Mouse (Mus musculus) kidney, embryonic 16.5 days (tissue): Measurements from ENCODE around the gene Gm2832. TPM values are rescaled to one million over a fixed set of nuclear protein-coding genes. Genes with fewer than 3 reads are reported as not detected.
"Not testable (repeated sequence)": the region's sequence is repeated elsewhere in the genome, so short reads cannot be mapped to it uniquely, and the experiment has no call there.

Experiments used
- ATAC-seq: fragments of 200-750 bp; cut with Nextera tagmentation; 2 replicates; pipeline ENCODE4 v1.8.0; 2017; ENCODE audit warnings: moderate TSS enrichment; ENCODE audit not compliant: low FRiP score, low TSS enrichment
- H3K27ac ChIP-seq: fragments of 300-500 bp; sonication (generic); 2 replicates; pipeline ENCODE4 v1.5.1; 2014; ENCODE audit warnings: low read length
- H3K27me3 ChIP-seq: fragments of 300-500 bp; sonication (generic); 2 replicates; pipeline ENCODE4 v1.6.1; 2014; ENCODE audit warnings: low read length, control low read depth, mixed read lengths; ENCODE audit not compliant: insufficient read depth
- H3K36me3 ChIP-seq: fragments of 300-500 bp; sonication (generic); 2 replicates; pipeline ENCODE4 v1.6.1; 2014; ENCODE audit warnings: low read length, control low read depth, mixed read lengths; ENCODE audit not compliant: insufficient read depth
- H3K4me1 ChIP-seq: fragments of 300-500 bp; sonication (generic); 2 replicates; pipeline ENCODE4 v1.6.1; 2014; ENCODE audit warnings: low read length, control low read depth, mixed read lengths; ENCODE audit not compliant: insufficient read depth
- H3K4me2 ChIP-seq: fragments of 300-500 bp; sonication (generic); replicated peaks from 2 replicates; pipeline ENCODE4 v1.6.1; 2014; ENCODE audit warnings: low read depth, low read length
- H3K4me3 ChIP-seq: fragments of 300-500 bp; sonication (generic); 2 replicates; pipeline ENCODE4 v1.5.1; 2014; ENCODE audit warnings: mild to moderate bottlenecking, low read length
- H3K9ac ChIP-seq: fragments of 300-500 bp; sonication (generic); replicated peaks from 2 replicates; pipeline ENCODE4 v1.6.1; 2014; ENCODE audit warnings: low read length
- H3K9me3 ChIP-seq: fragments of 300-500 bp; sonication (generic); 2 replicates; pipeline ENCODE4 v1.6.1; 2016; ENCODE audit warnings: low read length, control low read depth
- WGBS: fragments of 180-500 bp; shearing (Covaris S2); extraction: QIAGEN DNeasy Blood & Tissue Kit; methylation state at CpG from one replicate; pipeline ENCODE4 v1.1.7; 2014; 5-methylcytosine and 5-hydroxymethylcytosine counted together
- polyA plus RNA-seq: library from polyadenylated mRNA; unstranded; fragments of >200 nt; fragmentation: Nextera tagmentation; extraction: Ambion mirVana; gene quantifications from 2 replicates; pipeline ENCODE4 v1.2.1, GENCODE M21; 2015

The Gm2832 gene
- polyA plus RNA-seq, result not detected in 2 replicates

- not testable (repeated sequence) for H3K4me3 ChIP-seq, H3K4me1 ChIP-seq, H3K4me2 ChIP-seq, H3K36me3 ChIP-seq, H3K27ac ChIP-seq, H3K9ac ChIP-seq, ATAC-seq, H3K9me3 ChIP-seq, H3K27me3 ChIP-seq
- 94% methylated on average over 2 of the region's 3 CpGs for WGBS
Measured at GRCm38 (mm10) chr14:41278505-41278904, at the start of gene Gm2832. Gene Gm2832, plus strand, starts transcription at chr14:41278805.

- not testable (repeated sequence) for H3K27me3 ChIP-seq, ATAC-seq, H3K36me3 ChIP-seq, H3K9me3 ChIP-seq, H3K9ac ChIP-seq, H3K27ac ChIP-seq, H3K4me1 ChIP-seq, H3K4me3 ChIP-seq, H3K4me2 ChIP-seq
- whole genome bisulfite sequencing, result 52% methylated on average over 3 of the region's 4 CpGs
Measured at GRCm38 (mm10) chr14:41263296-41263695, 15.3 kb upstream of the Gm2832 start.

- not testable (repeated sequence) for H3K4me1 ChIP-seq, H3K27ac ChIP-seq, H3K36me3 ChIP-seq, H3K9ac ChIP-seq, H3K9me3 ChIP-seq, H3K27me3 ChIP-seq
- Histone ChIP-seq H3K4me3 (peak overlapping the region; percentile 26; the same call in 1 of the 2 replicates), H3K4me2 (peak overlapping the region; percentile 48)
- peak; percentile 76 for ATAC-seq
- 5% methylated on average over 13 of the region's 29 CpGs for WGBS
Measured at GRCm38 (mm10) chr14:41263853-41264755, 14.5 kb upstream of the Gm2832 start.

- under 1% methylated on average over 18 of the region's 36 CpGs for WGBS
- not testable (repeated sequence) for H3K36me3 ChIP-seq, H3K27ac ChIP-seq, H3K9me3 ChIP-seq, H3K4me1 ChIP-seq, H3K9ac ChIP-seq, H3K27me3 ChIP-seq
- Histone ChIP-seq H3K4me3 (peak overlapping the region; percentile 26), H3K4me2 (peak overlapping the region; percentile 48)
- peak; percentile 92 for ATAC-seq
Measured at GRCm38 (mm10) chr14:41264756-41265566, 13.6 kb upstream of the Gm2832 start.

- H3K27me3 ChIP-seq, ATAC-seq, H3K4me2 ChIP-seq, H3K4me1 ChIP-seq, H3K27ac ChIP-seq, H3K9ac ChIP-seq, H3K9me3 ChIP-seq, H3K4me3 ChIP-seq, H3K36me3 ChIP-seq: not testable (repeated sequence)
- WGBS, result 45% methylated on average over 1 of the region's 1 CpGs
Measured at GRCm38 (mm10) chr14:41285965-41286364, 7.4 kb downstream of the Gm2832 start.

Other genes starting within 250 kb of the Gm2832 start
- gene Dydc2, start 209.6 kb upstream of the Gm2832 start, polyA plus RNA-seq, result 0.45 TPM in 1 of 2 replicates, not detected in the other
- not detected in 2 replicates for gene Dydc1, start 205.9 kb upstream of the Gm2832 start, polyA plus RNA-seq
- gene Mat1a, start 173.8 kb upstream of the Gm2832 start, polyA plus RNA-seq, result 0.36 and 0.54 TPM in 2 replicates
- 3.9 TPM in 1 of 2 replicates, not detected in the other for gene Sftpa1, start 147.0 kb upstream of the Gm2832 start, polyA plus RNA-seq
- 0.19 TPM in 1 of 2 replicates, not detected in the other for gene Mbl1, start 127.3 kb upstream of the Gm2832 start, polyA plus RNA-seq
- 0.16 and 0.45 TPM in 2 replicates for gene Sftpd, start 93.7 kb upstream of the Gm2832 start, polyA plus RNA-seq
- gene Gm5798, start 69.8 kb downstream of the Gm2832 start, polyA plus RNA-seq, result not detected in 2 replicates
- gene Gm7945, start 107.6 kb downstream of the Gm2832 start, polyA plus RNA-seq, result not detected in 2 replicates
- not detected in 2 replicates for gene Gm6482, start 129.5 kb downstream of the Gm2832 start, polyA plus RNA-seq
- gene Gm7954, start 174.7 kb downstream of the Gm2832 start, polyA plus RNA-seq, result not detected in 2 replicates
- gene Gm3486, start 210.7 kb downstream of the Gm2832 start, polyA plus RNA-seq, result not detected in 2 replicates